ENCODE assay signal across 13 mouse cellular contexts in genomic region chrX:57304784-57305287, GRCm38 (mm10). TPM values are rescaled to one million over a fixed set of nuclear protein-coding genes. Genes with fewer than 3 reads are reported as not detected.
DNase-seq lines count a peak whose midpoint lies in the region; ATAC-seq and TF ChIP-seq lines count a peak whose summit lies in the region.
"Had no signal": no experiment of that assay in that cellular context is flagged by ENCODE, and none has a peak within 500 bp of the region (broad histone marks: within the 10 kb centered on the region; RNA-seq: fewer than 3 reads in every experiment).

No protein-coding gene starts in this region.

- H3K4me2 ChIP-seq in lung, postnatal 0 days (replicated peaks; ENCODE audit: low read depth, low read length) = no peak overlapping the region
- H3K4me2 ChIP-seq: forebrain, embryonic 13.5 days; heart, embryonic 13.5 days; neural tube, embryonic 15.5 days had no signal

- no peak overlapping the region for H3K9ac ChIP-seq in lung, postnatal 0 days (replicated peaks; ENCODE audit: low read depth)
- H3K9ac ChIP-seq: forebrain, embryonic 13.5 days; heart, embryonic 13.5 days; neural tube, embryonic 15.5 days had no signal

- no peak for TF ChIP-seq CTCF in lung, postnatal 0 days (IDR thresholded peaks at IDR 0.05)
- TF ChIP-seq CTCF in olfactory bulb, adult 2 months (IDR thresholded peaks at IDR 0.05; ENCODE audit: insufficient read depth, low read depth, low read length) = no peak

- no peak overlapping the region for H3K4me3 ChIP-seq in lung, postnatal 0 days (ENCODE audit: low read depth, low read length)
- no peak overlapping the region for H3K4me3 ChIP-seq in olfactory bulb, adult 2 months (ENCODE audit: insufficient read depth, low read depth, low read length)
- H3K4me3 ChIP-seq: forebrain, embryonic 13.5 days; heart, embryonic 13.5 days; neural tube, embryonic 15.5 days had no signal

- intact Hi-C loops in left cerebral cortex, postnatal 14 days (cut with DNase I) = no loop called here

- no peaks in the 10 kb centered on the region for H3K4me1 ChIP-seq in lung, postnatal 0 days (ENCODE audit: insufficient read depth, low read depth, low read length)
- H3K4me1 ChIP-seq in olfactory bulb, adult 2 months (ENCODE audit: control insufficient read depth, insufficient read depth, low read length) = peaks cover 13% of the 10 kb centered on the region
- H3K4me1 ChIP-seq: forebrain, embryonic 13.5 days; heart, embryonic 13.5 days; neural tube, embryonic 15.5 days had no signal

- ATAC-seq in lung, postnatal 0 days = no peak
- peak; percentile 85 for ATAC-seq in common myeloid progenitor, adult 5-6 weeks (replicated peaks; ENCODE audit: low read depth, poor library complexity, severe bottlenecking)
- ATAC-seq: forebrain, embryonic 13.5 days; intestine, postnatal 0 days had no signal

- WGBS in lung, postnatal 0 days = 42% methylated on average over 3 of the region's 3 CpGs
- 60% methylated on average over 3 of the region's 3 CpGs for WGBS in olfactory bulb, adult 2 months

- TF ChIP-seq EP300 in lung, postnatal 0 days (IDR thresholded peaks at IDR 0.05) = no peak

- H3K9me3 ChIP-seq in lung, postnatal 0 days (ENCODE audit: low read length) = no peaks in the 10 kb centered on the region
- H3K9me3 ChIP-seq: forebrain, embryonic 13.5 days; heart, embryonic 13.5 days; neural tube, embryonic 15.5 days had no signal

- no peak overlapping the region for H3K27ac ChIP-seq in lung, postnatal 0 days (ENCODE audit: low read length)
- peak overlapping the region; percentile 73 for H3K27ac ChIP-seq in olfactory bulb, adult 2 months (ENCODE audit: insufficient read depth, low read depth, low read length)
- H3K27ac ChIP-seq: forebrain, embryonic 13.5 days; heart, embryonic 13.5 days; neural tube, embryonic 15.5 days; stomach, postnatal 0 days had no signal

- TF ChIP-seq POLR2A in olfactory bulb, adult 2 months (IDR thresholded peaks at IDR 0.05; ENCODE audit: insufficient read depth, low read depth, low read length) = no peak

- H3K27me3 ChIP-seq in lung, postnatal 0 days (replicated peaks; ENCODE audit: insufficient read depth, low read length) = no peaks in the 10 kb centered on the region
- H3K27me3 ChIP-seq: forebrain, embryonic 13.5 days; heart, embryonic 13.5 days; neural tube, embryonic 15.5 days had no signal

- peak; percentile 7 for DNase-seq in lung, postnatal 10 days
- no peak for DNase-seq in lung, postnatal 0 days (ENCODE audit: low spot score)
- no peak for DNase-seq in left cerebral cortex, postnatal 14 days (ENCODE audit: low spot score in 2 of 2)
- DNase-seq in kidney, adult 9 months = no peak
- DNase-seq in layer of hippocampus, adult 8-10 months (ENCODE audit: low spot score in 2 of 2) = no peak
- DNase-seq: embryo, embryonic 11 days had no signal

- no peaks in the 10 kb centered on the region for H3K36me3 ChIP-seq in lung, postnatal 0 days (ENCODE audit: insufficient read depth, low read length)
- H3K36me3 ChIP-seq: heart, embryonic 13.5 days; neural tube, embryonic 15.5 days had no signal

RNA-seq across cellular contexts. Expression of gene Arhgef6, which starts 33.7 kb away (rescaled TPM):
- 23.3 and 25.9 TPM in 2 replicates for polyA plus RNA-seq in lung, postnatal 0 days (2015; fragmentation: Nextera tagmentation; extraction: Ambion mirVana)
- total RNA-seq in common myeloid progenitor, adult 5-6 weeks (2017) = 96.4 and 110 TPM in 2 replicates
- polyA plus RNA-seq in olfactory bulb, adult 2 months (2012; ENCODE audit: insufficient read depth, insufficient read length, low replicate concordance, missing spikeins) = not detected in 2 replicates
- 10 to 100 TPM in 1 of 2 experiments, 1 to 10 TPM in 1; 10.0 to 12.9 TPM for total RNA-seq in left cerebral cortex, postnatal 14 days (2021)
- total RNA-seq in layer of hippocampus, adult 8-10 months (2022) = 10 to 100 TPM; 32.1 to 42.9 (median 38.1) TPM
